Mouse (Mus musculus) kidney, embryonic 16.5 days (tissue): ENCODE measurements at regions not wholly inside any gene's neighbourhood (a gene's known extent, or its start where the extent isn't known, plus 50 kb on each side); places are given as distances from the start of the nearest gene placed in this dataset.

Source experiments
- ATAC-seq: fragments of 200-750 bp; cut with Nextera tagmentation; 2 replicates; pipeline ENCODE4 v1.8.0; 2017; ENCODE audit warnings: moderate TSS enrichment; ENCODE audit not compliant: low FRiP score, low TSS enrichment
- H3K27ac ChIP-seq: fragments of 300-500 bp; sonication (generic); 2 replicates; pipeline ENCODE4 v1.5.1; 2014; ENCODE audit warnings: low read length
- H3K27me3 ChIP-seq: fragments of 300-500 bp; sonication (generic); 2 replicates; pipeline ENCODE4 v1.6.1; 2014; ENCODE audit warnings: low read length, control low read depth, mixed read lengths; ENCODE audit not compliant: insufficient read depth
- H3K36me3 ChIP-seq: fragments of 300-500 bp; sonication (generic); 2 replicates; pipeline ENCODE4 v1.6.1; 2014; ENCODE audit warnings: low read length, control low read depth, mixed read lengths; ENCODE audit not compliant: insufficient read depth
- H3K4me1 ChIP-seq: fragments of 300-500 bp; sonication (generic); 2 replicates; pipeline ENCODE4 v1.6.1; 2014; ENCODE audit warnings: low read length, control low read depth, mixed read lengths; ENCODE audit not compliant: insufficient read depth
- H3K4me2 ChIP-seq: fragments of 300-500 bp; sonication (generic); replicated peaks from 2 replicates; pipeline ENCODE4 v1.6.1; 2014; ENCODE audit warnings: low read depth, low read length
- H3K4me3 ChIP-seq: fragments of 300-500 bp; sonication (generic); 2 replicates; pipeline ENCODE4 v1.5.1; 2014; ENCODE audit warnings: mild to moderate bottlenecking, low read length
- H3K9ac ChIP-seq: fragments of 300-500 bp; sonication (generic); replicated peaks from 2 replicates; pipeline ENCODE4 v1.6.1; 2014; ENCODE audit warnings: low read length
- H3K9me3 ChIP-seq: fragments of 300-500 bp; sonication (generic); 2 replicates; pipeline ENCODE4 v1.6.1; 2016; ENCODE audit warnings: low read length, control low read depth
- WGBS: fragments of 180-500 bp; shearing (Covaris S2); extraction: QIAGEN DNeasy Blood & Tissue Kit; methylation state at CpG from one replicate; pipeline ENCODE4 v1.1.7; 2014; 5-methylcytosine and 5-hydroxymethylcytosine counted together

DNA sequence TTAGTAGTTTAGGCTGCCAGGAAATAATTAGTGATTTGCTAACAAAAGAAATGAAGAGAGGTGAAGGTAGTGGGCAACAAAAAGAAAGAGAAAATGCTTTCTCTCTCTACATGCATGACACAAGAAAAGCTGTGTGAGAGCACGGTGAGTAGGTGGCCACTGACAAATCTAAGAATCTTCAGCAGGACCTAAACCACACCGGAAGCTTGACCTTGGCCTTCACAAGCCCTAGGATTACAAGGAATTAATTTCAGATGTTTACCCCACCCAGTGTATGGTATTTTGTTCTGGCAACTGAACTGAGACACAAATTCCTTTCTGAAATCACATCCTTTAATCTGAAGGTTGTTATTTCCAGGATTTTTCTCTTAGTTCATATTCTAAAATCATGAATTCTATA lies 347.5 kb upstream of the Ddi1 start:
- no peak overlapping the region for H3K4me2 ChIP-seq
- no peak for ATAC-seq
- 78% methylated on average over 2 of the region's 2 CpGs for WGBS
- H3K4me3 ChIP-seq, result no peak overlapping the region
- H3K4me1 ChIP-seq, result no peaks in the 10 kb centered on the region
- no peak overlapping the region for H3K9ac ChIP-seq
- no peaks in the 10 kb centered on the region for H3K36me3 ChIP-seq
- H3K27ac ChIP-seq, result no peak overlapping the region
- no peaks in the 10 kb centered on the region for H3K27me3 ChIP-seq
- H3K9me3 ChIP-seq, result no peaks in the 10 kb centered on the region

DNA sequence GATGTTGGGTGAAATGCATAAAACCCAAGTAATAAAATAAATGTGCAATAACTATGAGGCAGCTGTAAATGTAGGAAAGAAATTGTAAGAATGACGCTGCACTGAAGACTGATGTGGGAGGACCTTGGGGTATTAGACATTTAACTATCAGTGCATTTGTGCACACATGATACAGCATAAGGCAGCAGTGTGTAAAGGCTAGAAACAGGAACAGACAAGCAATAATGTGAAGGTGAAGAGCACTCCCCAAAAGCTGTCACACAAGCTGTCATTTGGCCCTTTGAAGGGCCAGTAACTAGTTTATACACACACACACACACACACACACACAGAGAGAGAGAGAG lies 339.6 kb upstream of the Ddi1 start:
- H3K9ac ChIP-seq, result no peak overlapping the region
- no peaks in the 10 kb centered on the region for H3K9me3 ChIP-seq
- H3K36me3 ChIP-seq, result no peaks in the 10 kb centered on the region
- H3K4me1 ChIP-seq, result no peaks in the 10 kb centered on the region
- no peak overlapping the region for H3K27ac ChIP-seq
- WGBS, result 85% methylated on average over 1 of the region's 1 CpGs
- H3K4me3 ChIP-seq, result no peak overlapping the region
- no peak overlapping the region for H3K4me2 ChIP-seq
- H3K27me3 ChIP-seq, result no peaks in the 10 kb centered on the region
- ATAC-seq, result no peak

DNA sequence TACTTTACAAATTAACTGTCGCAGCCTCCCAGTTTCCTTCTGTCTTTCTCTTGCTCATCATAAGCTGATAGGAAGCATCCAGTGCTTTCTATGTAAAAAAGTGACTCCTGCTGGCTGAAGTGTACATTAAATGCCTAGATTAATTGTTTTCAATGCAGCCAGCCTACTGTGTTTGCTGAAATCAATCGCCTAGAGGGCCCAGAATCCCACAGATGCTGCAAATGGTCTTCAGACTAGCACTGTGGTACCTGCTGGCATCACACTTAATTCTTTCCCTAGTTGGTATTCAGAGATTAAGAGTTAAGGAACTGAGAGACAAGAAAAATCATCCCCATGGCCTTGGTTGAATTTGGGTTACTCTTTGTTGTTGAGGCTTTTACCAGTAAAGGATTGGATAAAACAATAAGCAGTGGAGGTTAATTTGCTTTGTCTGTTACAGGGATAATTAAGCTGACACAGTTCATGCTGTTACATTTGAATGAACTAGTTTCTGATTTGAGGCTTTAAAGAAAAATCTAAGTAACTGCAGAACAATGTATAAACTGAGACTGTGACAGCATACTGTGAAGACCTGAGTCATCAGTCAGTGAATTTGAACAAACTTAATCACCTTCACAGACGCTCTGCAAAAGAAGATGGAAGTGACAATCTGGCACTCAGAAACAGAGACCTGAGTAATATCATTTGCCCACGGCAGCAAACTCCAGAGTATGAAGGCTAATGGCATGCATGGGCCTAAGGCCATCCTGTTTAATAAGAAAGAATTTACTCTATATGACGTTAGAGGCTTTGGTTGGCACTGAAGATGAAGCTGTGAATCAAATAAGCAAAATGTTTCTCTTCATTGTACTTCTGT lies 339.0 kb upstream of the Ddi1 start:
- H3K9me3 ChIP-seq, result no peaks in the 10 kb centered on the region
- no peaks in the 10 kb centered on the region for H3K27me3 ChIP-seq
- no peak overlapping the region for H3K27ac ChIP-seq
- 70% methylated on average over 5 of the region's 5 CpGs for WGBS
- H3K36me3 ChIP-seq, result no peaks in the 10 kb centered on the region
- no peaks in the 10 kb centered on the region for H3K4me1 ChIP-seq
- ATAC-seq, result no peak
- no peak overlapping the region for H3K9ac ChIP-seq
- no peak overlapping the region for H3K4me3 ChIP-seq
- no peak overlapping the region for H3K4me2 ChIP-seq
